20 mouse cellular contexts compared by ENCODE assay signal in genomic region chr7:115895028-115895671, GRCm38 (mm10).
DNase-seq lines count a peak whose midpoint lies in the region; ATAC-seq lines count a peak whose summit lies in the region.
"Had no signal": no experiment of that assay in that cellular context is flagged by ENCODE, and none has a peak within 500 bp of the region (broad histone marks: within the 10 kb centered on the region; RNA-seq: fewer than 3 reads in every experiment).

No protein-coding gene starts in this region.

- WGBS in kidney, embryonic 15.5 days, result 80% methylated on average over 4 of the region's 4 CpGs
- WGBS in kidney, embryonic 14.5 days, result 77% methylated on average over 4 of the region's 4 CpGs
- WGBS in intestine, embryonic 15.5 days, result 41% methylated on average over 4 of the region's 4 CpGs
- 45% methylated on average over 4 of the region's 4 CpGs for WGBS in liver, embryonic 15.5 days (ENCODE audit: insufficient replicate concordance)

- H3K4me1 ChIP-seq in kidney, embryonic 15.5 days, result no peaks in the 10 kb centered on the region
- H3K4me1 ChIP-seq in kidney, embryonic 14.5 days (ENCODE audit: control insufficient read depth, insufficient read depth, low read length), result no peaks in the 10 kb centered on the region
- H3K4me1 ChIP-seq in intestine, embryonic 15.5 days (replicated peaks), result peaks cover 11% of the 10 kb centered on the region
- H3K4me1 ChIP-seq in liver, embryonic 15.5 days (replicated peaks), result peaks cover 62% of the 10 kb centered on the region

- H3K9me3 ChIP-seq in kidney, embryonic 15.5 days (replicated peaks), result no peaks in the 10 kb centered on the region
- H3K9me3 ChIP-seq in kidney, embryonic 14.5 days (ENCODE audit: control insufficient read depth, low read length), result no peaks in the 10 kb centered on the region
- H3K9me3 ChIP-seq in intestine, embryonic 15.5 days, result no peaks in the 10 kb centered on the region
- H3K9me3 ChIP-seq in liver, embryonic 15.5 days (replicated peaks), result no peaks in the 10 kb centered on the region
- H3K9me3 ChIP-seq: limb, embryonic 12.5 days; midbrain, embryonic 10.5 days had no signal

- no peaks in the 10 kb centered on the region for H3K36me3 ChIP-seq in kidney, embryonic 15.5 days
- no peaks in the 10 kb centered on the region for H3K36me3 ChIP-seq in kidney, embryonic 14.5 days (ENCODE audit: control insufficient read depth, insufficient read depth, low read length)
- H3K36me3 ChIP-seq in intestine, embryonic 15.5 days, result no peaks in the 10 kb centered on the region
- no peaks in the 10 kb centered on the region for H3K36me3 ChIP-seq in liver, embryonic 15.5 days (replicated peaks)
- H3K36me3 ChIP-seq: limb, embryonic 12.5 days; midbrain, embryonic 10.5 days had no signal

- H3K4me3 ChIP-seq in kidney, embryonic 15.5 days (replicated peaks), result no peak overlapping the region
- H3K4me3 ChIP-seq in kidney, embryonic 14.5 days (ENCODE audit: low read length), result no peak overlapping the region
- no peak overlapping the region for H3K4me3 ChIP-seq in intestine, embryonic 15.5 days (replicated peaks)
- peak overlapping the region; percentile 19; the same call in 1 of the 2 replicates for H3K4me3 ChIP-seq in liver, embryonic 15.5 days (replicated peaks)
- H3K4me3 ChIP-seq: limb, embryonic 12.5 days; midbrain, embryonic 10.5 days had no signal

- no peak overlapping the region for H3K9ac ChIP-seq in kidney, embryonic 15.5 days
- no peak overlapping the region for H3K9ac ChIP-seq in kidney, embryonic 14.5 days (ENCODE audit: low read depth, low read length)
- H3K9ac ChIP-seq in intestine, embryonic 15.5 days, result no peak overlapping the region
- peak overlapping the region; percentile 44 for H3K9ac ChIP-seq in liver, embryonic 15.5 days
- H3K9ac ChIP-seq: forebrain, postnatal 0 days; limb, embryonic 12.5 days had no signal

- H3K4me2 ChIP-seq in kidney, embryonic 15.5 days, result no peak overlapping the region
- H3K4me2 ChIP-seq in kidney, embryonic 14.5 days (replicated peaks; ENCODE audit: low read depth, low read length), result no peak overlapping the region
- no peak overlapping the region for H3K4me2 ChIP-seq in intestine, embryonic 15.5 days (replicated peaks)
- peak overlapping the region; percentile 61 for H3K4me2 ChIP-seq in liver, embryonic 15.5 days
- H3K4me2 ChIP-seq: limb, embryonic 12.5 days had no signal

- no peak overlapping the region for H3K27ac ChIP-seq in kidney, embryonic 15.5 days
- H3K27ac ChIP-seq in kidney, embryonic 14.5 days (ENCODE audit: low read depth, low read length), result no peak overlapping the region
- no peak overlapping the region for H3K27ac ChIP-seq in intestine, embryonic 15.5 days
- H3K27ac ChIP-seq in liver, embryonic 15.5 days (replicated peaks), result peak overlapping the region; percentile 95
- H3K27ac ChIP-seq: hindbrain, postnatal 0 days; kidney, postnatal 0 days; limb, embryonic 12.5 days; midbrain, embryonic 10.5 days had no signal

- H3K27me3 ChIP-seq in kidney, embryonic 15.5 days, result 0 out of 2 replicates have a peak, but pooled peaks cover 3% of the 10 kb centered on the region
- no peaks in the 10 kb centered on the region for H3K27me3 ChIP-seq in kidney, embryonic 14.5 days (ENCODE audit: control insufficient read depth, insufficient read depth, low read length)
- no peaks in the 10 kb centered on the region for H3K27me3 ChIP-seq in intestine, embryonic 15.5 days (replicated peaks)
- no peaks in the 10 kb centered on the region for H3K27me3 ChIP-seq in liver, embryonic 15.5 days
- H3K27me3 ChIP-seq: Patski had no signal

- ATAC-seq in kidney, embryonic 15.5 days (replicated peaks; ENCODE audit: low FRiP score), result peak; percentile 66; the same call in 1 of the 2 replicates
- no peak for ATAC-seq in kidney, embryonic 14.5 days (ENCODE audit: low FRiP score, low TSS enrichment)
- peak; percentile 72 for ATAC-seq in intestine, embryonic 15.5 days
- ATAC-seq in liver, embryonic 15.5 days (ENCODE audit: insufficient read depth), result peak; percentile 99
- ATAC-seq: forebrain, postnatal 0 days; hindbrain, postnatal 0 days; lung, postnatal 0 days; Patski had no signal

- DNase-seq in spleen, postnatal 4 days (ENCODE audit: low spot score in 2 of 2), result peak; percentile 50 to 60
- DNase-seq in adrenal gland, postnatal 36 days, result no peak
- DNase-seq in cerebellum, postnatal 4 days (ENCODE audit: low spot score in 2 of 2), result no peak
- no peak for DNase-seq in gastrocnemius, postnatal 10 days
- DNase-seq: cerebellum, adult 8-10 months; embryo, embryonic 11 days; forebrain, postnatal 0 days; heart, postnatal 14 days; right cerebral cortex, adult 18-20 months; thymus, postnatal 25 days had no signal

Comparison
In these comparisons a context has a peak if more than half of its experiments do, and no peak if none do; other contexts are left out.
1. DNase-seq: peak in spleen, postnatal 4 days (2 of 2); none in adrenal gland, postnatal 36 days (0 of 2), cerebellum, postnatal 4 days (0 of 2) and gastrocnemius, postnatal 10 days (single experiment).